Mouse (Mus musculus) hematopoietic stem cell, adult 5-6 weeks (primary cell): ENCODE results near the gene Gm10447. TPM values are rescaled to one million over a fixed set of nuclear protein-coding genes. Genes with fewer than 3 reads are reported as not detected.
"Not testable (repeated sequence)": the region's sequence is repeated elsewhere in the genome, so short reads cannot be mapped to it uniquely, and the experiment has no call there.

ENCODE experiments used
- ATAC-seq, 2 experiments: fragments of 125-278 bp in 1 of 2; replicated peaks in 1 of 2; 2 replicates each; pipeline ENCODE4 v1.8.0; 2016 to 2017; ENCODE audit warnings: inconsistent platforms in 2 of 2, mild to moderate bottlenecking in 2 of 2, moderate number of reproducible peaks in 2 of 2, low read depth in 1 of 2, moderate TSS enrichment in 1 of 2; ENCODE audit not compliant: low FRiP score in 2 of 2, poor library complexity in 2 of 2, severe bottlenecking in 2 of 2, insufficient read depth in 1 of 2, low TSS enrichment in 1 of 2
- total RNA-seq: library from RNA; stranded (forward); fragments of 172-1452, 232-1000 nt; gene quantifications from 2 replicates; pipeline ENCODE4 v1.2.3, GENCODE M21; 2017

Gene Gm10447
- total RNA-seq, 1 experiment from 2014 or later = not detected

- ATAC-seq = no peak
Measured at GRCm38 (mm10) chr11:53427993-53428715, 28.8 kb downstream of the Gm10447 start.

DNA sequence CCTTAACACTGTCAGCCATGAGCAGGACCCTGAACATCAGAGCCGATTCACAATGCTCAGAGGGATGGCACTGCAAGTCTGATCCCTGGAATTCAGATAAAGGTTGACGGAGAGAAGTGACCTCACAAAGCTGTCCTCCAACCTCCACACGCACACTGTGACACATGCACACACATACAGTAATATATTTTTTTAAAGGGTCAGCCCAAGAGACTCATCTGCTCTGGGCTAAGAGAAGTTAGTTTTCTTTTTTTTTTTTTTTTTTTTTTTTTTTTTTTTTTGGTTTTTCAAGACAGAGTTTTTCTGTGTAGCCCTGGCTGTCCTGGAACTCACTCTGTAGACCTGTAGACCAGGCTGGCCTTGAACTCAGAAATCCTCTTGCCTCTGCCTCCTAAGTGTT lies 30.0 kb downstream of the Gm10447 start:
- not testable (repeated sequence) for ATAC-seq

- ATAC-seq = no peak
Measured at GRCm38 (mm10) chr11:53425711-53426255, 31.1 kb downstream of the Gm10447 start.

GRCm38 (mm10) chr11:53425251-53425650 lies 31.7 kb downstream of the Gm10447 start:
- ATAC-seq = no peak

DNA sequence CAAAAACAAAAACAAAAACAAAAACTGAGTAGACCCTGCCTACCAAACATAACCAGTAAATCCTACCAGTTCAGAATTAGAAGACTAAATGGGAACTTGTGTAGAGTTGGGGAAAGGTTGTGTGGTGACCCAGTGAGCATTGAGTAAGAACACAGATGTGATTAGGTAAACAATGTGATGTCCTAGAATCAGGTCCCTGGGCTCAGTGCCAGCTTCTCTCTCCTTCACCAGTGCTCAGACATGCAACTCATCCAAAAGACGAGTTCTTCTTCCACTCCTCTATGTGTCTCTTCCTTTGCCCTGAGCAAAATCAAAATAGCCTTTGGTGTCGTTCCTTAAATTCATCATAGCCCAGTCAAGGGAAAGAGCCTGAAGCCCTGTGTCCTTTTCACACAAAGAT lies 32.1 kb downstream of the Gm10447 start:
- no peak for ATAC-seq

- ATAC-seq = no peak
Measured at GRCm38 (mm10) chr11:53423036-53423435, 33.9 kb downstream of the Gm10447 start, which contains the start of gene Leap2. Gene Leap2, minus strand, starts transcription at chr11:53423170.

GRCm38 (mm10) chr11:53418048-53418447 lies 38.9 kb downstream of the Gm10447 start:
- no peak for ATAC-seq

- no peak for ATAC-seq
Measured at GRCm38 (mm10) chr11:53413871-53414270, 43.0 kb downstream of the Gm10447 start.

DNA sequence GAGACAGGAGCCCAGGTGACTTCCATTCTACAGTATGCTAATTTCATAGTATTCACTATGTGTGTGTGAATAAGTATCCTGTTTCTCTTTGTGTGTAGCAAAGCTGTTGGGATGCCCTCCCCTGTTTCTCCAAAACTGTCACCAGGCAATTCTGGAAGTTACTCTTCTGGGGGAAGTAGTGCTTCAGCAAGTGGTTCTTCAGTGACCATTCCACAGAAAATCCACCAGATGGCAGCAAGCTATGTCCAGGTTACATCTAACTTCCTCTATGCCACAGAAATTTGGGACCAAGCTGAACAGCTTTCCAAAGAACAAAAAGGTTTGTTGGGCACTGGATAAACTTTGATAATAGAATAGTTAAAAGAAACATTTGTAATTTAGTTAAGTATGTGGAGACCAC lies 45.2 kb downstream of the Gm10447 start:
- no peak for ATAC-seq

Other genes with a start within 250 kb of the Gm10447 start
- 359 and 408 TPM in 2 replicates for gene Hspa4, start 156.7 kb downstream of the Gm10447 start, total RNA-seq
- 5.4 and 9.0 TPM in 2 replicates for gene Zcchc10, start 132.4 kb downstream of the Gm10447 start, total RNA-seq
- 91.0 and 127 TPM in 2 replicates for gene Aff4, start 106.3 kb downstream of the Gm10447 start, total RNA-seq
- not detected in 2 replicates for gene Leap2, start 33.9 kb downstream of the Gm10447 start, total RNA-seq
- gene Uqcrq, start 26.3 kb downstream of the Gm10447 start, total RNA-seq = 39.5 and 52.7 TPM in 2 replicates
- gene Gdf9, start 26.1 kb downstream of the Gm10447 start, total RNA-seq = 0.81 TPM in 1 of 2 replicates, not detected in the other
- 0.69 TPM in 1 of 2 replicates, not detected in the other for gene Shroom1, start 95 bp upstream of the Gm10447 start, total RNA-seq
- gene Gm9837, start 13.4 kb upstream of the Gm10447 start, total RNA-seq = not detected in 2 replicates
- gene Gm9945, start 23.1 kb upstream of the Gm10447 start, total RNA-seq = not detected in 2 replicates
- gene Sowaha, start 23.2 kb upstream of the Gm10447 start, total RNA-seq = not detected in 2 replicates
- 22.2 and 35.4 TPM in 2 replicates for gene Sept8, start 62.1 kb upstream of the Gm10447 start, total RNA-seq
- gene Kif3a, start 110.3 kb upstream of the Gm10447 start, total RNA-seq = 24.5 and 33.2 TPM in 2 replicates
- 2.9 TPM in 1 of 2 replicates, not detected in the other for gene Il4, start 161.6 kb upstream of the Gm10447 start, total RNA-seq
- gene Il13, start 177.6 kb upstream of the Gm10447 start, total RNA-seq = not detected in 2 replicates